Mouse (Mus musculus) retina, postnatal 7 days (tissue): ENCODE measurements around the gene Rassf2.

Experiments
- DNase-seq: peaks from one replicate; pipeline ENCODE4 v3.0.0-alpha.2; 2012; ENCODE audit warnings: low read depth, low spot score

Rassf2 gene

DNA sequence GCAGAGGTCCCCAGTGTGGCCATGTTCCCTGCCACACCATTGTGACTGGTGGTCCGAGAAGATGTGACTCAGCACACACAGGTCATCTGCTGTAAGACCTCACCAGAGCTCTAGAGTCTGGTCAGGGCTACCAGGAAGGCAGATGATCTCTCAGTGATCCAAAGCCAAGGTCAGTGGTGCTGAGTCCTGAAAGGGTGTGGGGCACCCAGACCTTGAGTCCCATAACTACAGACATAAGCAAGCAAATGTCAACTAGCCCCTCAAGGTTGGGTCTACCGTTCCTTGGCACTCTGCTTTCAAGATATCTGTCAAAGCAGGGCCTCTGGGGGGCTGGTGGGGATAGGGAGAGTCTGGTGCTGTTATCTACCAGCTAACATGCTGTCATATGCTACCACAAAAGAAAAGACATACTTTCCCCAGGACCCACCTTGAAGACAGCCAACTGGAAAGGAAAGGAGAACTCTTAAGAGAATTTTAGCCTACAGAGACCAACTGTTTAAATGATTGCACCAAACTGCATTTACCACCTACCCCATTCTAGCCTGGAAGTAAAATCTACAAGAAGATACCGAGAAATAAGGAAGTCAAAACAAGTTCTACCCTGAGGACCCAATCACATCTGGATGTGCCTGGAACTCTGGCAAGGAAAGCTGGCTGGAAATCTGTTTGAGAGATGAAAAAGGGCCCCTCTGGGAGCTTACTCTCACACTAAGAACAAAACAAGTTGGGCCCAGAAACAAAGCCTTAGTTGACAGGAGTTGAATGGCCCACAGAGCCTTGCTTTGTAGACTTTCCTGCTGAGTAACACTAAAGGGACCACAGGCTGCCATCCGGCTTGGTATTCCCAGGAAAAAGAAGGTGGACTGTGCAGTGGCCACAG, 4.8 kb upstream of the Rassf2 start:
- no peak for DNase-seq

DNA sequence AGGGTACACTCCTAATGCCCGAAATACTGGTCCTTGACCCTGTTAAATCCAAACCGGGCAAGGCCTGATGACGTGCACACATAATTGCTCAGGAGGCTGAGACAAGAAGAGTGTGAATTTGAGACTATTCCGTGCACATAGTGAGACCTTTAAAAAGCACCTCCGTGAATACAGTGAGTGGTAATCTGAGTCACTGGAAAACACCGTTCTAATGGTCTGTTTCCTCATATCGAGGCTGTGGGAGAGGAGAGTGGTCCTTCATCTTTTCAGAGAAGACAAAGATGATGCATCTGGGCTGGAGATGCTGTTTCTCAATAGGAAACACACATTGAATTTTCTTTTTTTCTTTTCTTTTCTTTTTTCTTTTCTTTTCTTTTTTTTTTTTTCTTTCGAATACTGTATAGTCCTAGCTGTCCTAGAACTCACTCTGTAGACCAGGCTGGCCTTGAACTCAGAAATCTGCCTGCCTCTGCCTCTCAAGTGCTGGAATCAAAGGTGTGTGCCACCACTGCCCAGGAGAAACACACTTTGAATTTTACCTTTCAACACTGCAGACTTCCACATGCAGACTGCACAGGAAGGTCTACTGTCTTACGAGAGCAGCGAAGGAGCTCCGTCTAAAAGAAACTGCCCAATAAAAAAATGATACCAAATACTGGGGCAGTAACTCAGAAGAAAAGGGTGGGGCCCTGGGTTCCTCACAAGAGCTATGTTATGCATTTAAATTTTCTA, 1.5 kb upstream of the Rassf2 start:
- DNase-seq = no peak

DNA sequence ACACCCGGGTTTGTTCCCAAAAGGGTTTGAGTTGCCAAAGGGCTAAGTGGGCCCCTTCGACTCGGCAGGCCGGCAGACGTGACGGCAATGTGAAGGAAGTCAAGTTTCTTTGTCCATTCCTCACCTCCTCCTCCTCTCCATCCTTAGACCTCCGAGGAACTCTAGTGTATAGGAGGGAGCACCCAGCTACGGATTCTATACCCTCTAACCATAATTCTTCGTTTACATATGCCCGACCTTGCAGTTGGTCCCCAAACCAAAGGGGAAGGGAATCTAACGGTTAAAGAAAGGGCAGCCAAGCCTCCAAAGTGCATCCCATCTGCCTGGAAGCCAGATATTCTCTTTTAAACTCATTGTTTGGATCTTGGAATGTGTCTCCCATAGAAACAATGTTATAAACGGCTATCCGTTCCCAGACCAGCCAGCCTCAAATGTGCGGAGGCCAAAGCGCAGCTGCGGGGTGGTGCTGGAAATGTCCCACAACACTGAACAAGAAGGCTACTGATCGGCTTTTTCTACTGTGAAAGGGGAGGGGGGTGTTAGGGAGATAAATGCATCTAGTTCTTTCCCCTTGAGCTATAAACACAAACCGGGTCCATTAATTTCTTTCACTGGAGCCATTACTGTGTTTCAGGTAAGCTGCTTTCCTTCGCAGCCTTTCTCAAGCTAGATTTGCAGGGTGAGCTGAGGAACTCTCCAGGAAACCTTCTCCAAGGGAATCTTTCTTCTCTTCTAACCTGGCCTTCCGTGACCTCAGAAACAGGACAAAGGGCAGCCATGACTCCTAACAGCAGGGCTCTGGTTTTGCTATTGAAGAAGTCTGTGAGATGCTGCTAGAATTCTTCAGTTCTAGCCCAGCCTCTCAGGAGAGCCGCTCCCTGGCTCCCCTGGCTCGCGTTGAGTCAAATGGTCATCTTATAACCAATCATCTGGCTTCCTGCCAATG, 633 bp upstream of the Rassf2 start:
- no peak for DNase-seq

DNA sequence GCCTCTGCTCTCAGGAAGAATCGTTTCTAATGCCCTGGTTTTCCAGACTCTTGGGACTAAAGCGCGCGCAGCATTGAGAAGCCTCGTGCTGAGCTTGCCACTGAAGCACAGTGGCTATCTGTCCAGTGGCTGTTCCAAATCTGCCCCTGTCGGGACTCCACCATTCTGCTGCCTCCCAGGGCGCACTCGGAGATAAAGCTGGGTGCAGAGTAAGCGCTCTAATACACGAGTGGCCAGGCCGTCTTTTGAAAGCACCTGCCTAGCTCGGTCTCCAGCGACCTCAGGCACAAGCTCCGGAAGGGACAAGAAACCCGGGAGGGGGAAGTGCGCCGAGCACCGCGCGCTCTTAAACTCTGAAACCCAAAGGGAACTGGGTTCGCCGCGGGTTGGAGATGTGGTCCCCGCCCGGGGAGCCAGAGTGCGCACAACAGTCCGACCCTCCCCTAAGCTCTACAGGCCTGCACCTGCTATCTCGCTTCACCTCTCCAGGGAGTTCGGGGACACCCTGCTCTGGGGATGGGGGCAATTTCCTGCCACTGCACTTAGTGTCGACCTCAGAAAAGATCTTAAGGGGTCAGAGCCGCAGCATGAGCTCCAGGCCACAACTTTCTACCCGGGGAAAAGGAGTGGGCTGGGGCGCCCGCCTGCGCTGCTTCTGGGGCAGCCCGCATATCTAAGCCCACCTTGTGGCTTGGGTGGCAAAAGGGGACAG, 1.0 kb downstream of the Rassf2 start:
- DNase-seq = no peak

DNA sequence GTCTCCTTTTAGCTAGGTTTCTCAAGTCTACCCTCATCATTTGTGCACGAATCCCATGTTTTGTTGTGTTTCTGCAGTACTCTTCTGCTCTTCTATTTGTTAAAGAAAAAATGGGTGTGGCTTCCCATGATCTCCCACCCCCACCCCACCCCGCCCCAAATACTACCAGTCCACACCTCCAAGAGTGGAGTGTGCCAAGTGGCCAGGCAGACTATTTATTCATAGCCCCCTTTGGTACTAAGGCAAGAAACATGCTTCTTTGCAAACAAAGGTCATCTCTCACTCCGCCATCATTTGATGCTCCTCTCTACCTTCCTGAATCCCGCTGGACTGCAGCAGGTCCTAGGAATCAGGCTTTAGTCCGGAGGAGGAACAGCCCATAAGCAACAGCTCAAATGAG, 2.0 kb downstream of the Rassf2 start:
- no peak for DNase-seq

DNA sequence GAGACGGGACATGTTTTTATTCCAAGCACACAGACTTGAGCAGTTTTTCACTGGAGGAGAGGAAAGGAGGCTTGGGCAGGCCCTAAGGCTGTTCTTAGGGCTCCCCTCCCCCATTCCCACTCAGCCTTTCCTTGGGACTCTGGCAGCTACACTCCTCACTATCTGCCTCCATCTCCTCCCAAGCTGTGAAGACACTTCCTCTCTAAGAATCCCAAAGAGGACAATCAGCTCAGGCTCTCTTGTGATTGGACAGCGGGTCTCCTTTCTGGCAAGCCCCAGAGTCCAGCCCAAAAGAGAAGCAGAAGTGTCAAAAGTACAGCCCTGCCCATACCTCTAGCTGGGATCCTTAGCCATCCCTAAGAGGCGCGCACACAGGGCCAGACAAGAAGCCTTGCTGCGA, 2.7 kb downstream of the Rassf2 start:
- DNase-seq = no peak

DNA sequence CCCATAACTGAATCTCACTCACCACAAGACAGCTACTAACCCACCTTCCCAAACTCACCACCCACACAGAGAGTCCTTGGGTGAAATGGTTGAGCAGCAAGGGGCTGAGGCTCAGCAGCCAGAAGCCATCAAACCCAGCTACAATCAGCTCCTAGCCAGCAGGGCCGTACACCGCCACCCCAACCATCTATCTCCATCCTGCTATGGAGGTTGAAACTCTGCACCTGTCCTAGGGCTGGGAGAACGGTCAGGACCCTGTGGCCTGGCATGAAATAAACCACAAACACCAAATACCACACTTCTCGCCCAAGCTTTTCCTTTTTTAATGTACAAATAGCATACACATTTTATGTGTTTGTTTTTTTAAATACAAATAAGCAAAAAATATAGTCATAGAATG, 6.0 kb downstream of the Rassf2 start:
- DNase-seq = no peak

DNA sequence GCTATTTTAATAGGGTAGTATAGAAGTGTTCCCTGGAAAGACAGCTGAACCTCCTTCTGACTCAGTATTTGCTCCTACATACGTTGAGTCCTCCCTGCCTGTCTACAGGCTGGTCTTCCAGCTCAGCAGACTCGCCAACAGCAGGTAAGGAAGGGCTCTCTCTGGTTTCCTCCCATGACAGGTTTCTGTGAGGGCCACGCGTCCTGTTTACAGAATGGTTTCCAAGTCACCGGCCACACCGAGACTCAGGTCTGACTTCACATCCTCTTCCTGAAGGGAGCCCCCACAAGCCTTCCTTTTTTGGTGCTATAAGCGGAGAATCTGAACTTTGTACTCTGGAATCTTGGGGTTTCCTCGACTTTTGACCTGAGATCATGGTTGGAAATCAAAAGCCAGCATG, 7.4 kb downstream of the Rassf2 start:
- no peak for DNase-seq

DNA sequence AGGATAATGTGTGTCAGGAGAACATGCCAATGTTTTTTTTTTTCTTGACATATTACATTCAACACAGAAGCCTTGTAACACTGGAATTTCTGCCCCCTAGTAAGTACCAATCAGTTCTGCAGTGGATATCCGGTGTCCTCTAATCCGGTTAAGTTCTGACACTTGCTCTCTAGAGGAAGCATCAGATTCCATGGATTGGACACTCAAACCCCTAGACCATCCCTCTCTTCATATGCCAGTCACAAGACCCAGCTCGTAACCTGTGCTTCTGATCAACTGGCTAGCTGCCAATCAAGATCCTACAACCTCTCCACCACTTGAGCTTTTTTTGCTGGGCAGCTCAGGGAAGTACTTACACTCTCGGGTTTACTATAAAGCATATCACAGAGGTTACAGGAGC, 8.4 kb downstream of the Rassf2 start:
- DNase-seq = no peak

DNA sequence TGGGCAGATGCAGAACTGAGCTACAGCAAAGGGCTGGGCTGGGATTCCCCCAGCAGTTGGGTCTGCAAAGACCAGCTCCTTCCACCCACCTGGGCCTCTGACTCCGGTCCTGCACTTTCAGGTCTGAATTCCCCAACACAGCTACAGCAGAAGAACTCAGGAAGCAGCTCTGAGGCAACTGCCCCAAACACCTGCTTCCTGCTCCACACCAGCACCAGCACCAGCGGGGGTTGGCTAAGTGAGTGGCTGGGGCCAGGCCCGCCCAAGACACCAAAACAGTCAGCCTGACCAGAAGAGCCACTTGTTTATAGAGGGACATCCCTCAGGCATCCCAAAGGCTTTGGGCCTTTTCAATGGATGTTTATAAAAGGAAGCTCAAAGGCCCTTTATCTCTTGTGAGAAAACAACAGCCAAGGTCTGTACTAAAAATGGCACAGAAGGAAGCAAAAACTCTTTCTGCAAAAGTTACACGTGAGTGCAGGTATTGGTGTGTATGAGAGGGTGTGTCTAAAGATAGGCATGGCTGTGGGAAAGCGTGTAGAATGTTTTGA, 9.0 kb downstream of the Rassf2 start:
- DNase-seq = no peak

DNA sequence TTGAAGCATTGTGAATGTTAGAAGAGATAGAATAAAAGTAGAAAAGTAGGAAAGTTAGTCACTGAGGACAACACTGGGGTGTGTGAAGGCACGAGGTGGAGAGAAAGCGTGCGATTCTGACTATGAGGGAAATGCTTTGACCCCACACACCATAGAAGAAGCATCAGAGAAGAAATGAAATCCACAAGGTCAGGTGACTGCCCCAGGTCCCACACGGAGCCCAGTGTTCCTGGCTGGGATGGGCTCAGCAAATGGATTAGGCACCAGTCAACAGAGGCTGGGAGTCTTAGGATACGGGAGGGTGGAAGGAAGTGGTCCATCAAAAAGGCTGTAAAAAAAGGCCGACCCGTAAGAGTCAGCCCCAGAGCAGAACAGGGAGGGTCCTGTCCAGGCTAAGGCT, 9.6 kb downstream of the Rassf2 start:
- no peak for DNase-seq

DNA sequence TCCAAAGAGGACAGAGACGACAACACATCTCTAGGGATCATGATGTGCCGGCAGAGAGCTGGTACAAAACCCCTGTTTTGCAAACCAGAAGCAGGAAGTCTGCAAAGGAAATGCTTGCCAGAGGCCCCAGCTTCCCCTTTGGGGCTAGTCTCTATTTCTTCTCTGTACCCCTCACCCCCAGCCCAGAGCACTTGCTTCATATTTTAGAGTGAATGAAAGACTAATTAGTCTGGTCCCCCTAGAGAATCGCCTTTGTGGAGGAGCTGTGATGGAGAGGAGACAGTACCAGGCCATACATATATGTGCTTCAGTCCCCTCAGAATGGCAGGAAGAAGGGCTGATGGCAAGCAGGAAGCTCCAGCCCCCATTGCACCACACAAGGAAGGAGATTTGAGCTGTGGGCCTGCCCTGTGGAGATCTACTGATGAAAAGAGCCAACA, 10.7 kb downstream of the Rassf2 start:
- no peak for DNase-seq

DNA sequence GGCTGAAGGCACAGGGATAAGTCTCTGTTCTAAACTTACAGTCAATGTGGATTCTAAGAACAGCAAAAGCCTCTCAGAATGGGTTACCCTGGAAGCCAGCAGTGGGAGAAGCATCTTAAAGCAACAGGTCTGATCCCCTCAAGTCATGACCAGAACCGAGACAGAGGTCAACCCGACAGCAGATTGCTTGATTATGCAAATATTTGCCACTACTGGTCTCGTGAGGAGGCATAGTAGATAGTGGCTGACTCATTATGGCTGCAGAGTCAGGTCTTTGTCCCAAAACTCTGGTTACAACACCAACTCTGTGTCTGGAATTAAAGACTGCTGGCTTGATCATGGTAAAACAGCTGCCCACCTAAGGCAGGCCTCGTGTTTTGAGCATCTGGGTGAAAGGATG, 11.9 kb downstream of the Rassf2 start:
- DNase-seq = no peak

DNA sequence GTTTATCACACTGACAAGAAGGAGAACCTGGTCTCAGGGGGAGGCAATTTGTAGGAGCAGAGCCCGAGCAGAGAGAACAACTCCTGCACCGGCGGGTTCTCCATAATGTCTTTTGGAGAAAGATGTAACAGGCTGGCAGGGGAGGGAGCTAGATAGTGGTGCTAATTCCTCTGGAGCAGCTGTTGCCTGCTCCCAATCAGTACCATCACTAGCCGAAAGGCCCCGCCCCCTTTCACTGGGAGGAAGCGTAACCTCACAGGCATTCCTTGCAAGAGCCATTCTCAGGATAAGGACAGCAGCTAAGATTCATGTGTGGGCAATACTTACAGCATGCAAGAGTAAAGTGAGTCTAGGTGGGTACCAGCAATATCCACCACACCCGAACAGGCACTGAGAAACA, 12.4 kb downstream of the Rassf2 start:
- DNase-seq = no peak

DNA sequence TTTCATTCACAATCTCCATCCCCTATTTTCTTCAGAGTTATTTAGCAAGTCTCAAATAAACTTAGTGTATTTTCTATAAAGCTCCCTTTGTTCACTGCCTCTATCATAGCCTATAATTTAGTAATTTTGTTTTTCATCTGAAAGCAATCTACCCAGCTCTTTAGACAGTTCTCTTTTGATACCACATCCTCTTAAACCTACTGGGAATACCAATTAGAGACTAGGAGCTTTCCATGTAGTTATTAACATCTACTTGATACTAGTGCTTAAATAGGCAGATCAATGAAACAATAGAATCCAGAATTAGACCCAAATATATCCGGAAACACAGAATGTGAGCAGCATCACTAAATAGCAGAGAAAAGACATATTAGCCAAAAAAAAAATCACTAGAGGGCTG, 14.0 kb downstream of the Rassf2 start:
- DNase-seq = no peak

DNA sequence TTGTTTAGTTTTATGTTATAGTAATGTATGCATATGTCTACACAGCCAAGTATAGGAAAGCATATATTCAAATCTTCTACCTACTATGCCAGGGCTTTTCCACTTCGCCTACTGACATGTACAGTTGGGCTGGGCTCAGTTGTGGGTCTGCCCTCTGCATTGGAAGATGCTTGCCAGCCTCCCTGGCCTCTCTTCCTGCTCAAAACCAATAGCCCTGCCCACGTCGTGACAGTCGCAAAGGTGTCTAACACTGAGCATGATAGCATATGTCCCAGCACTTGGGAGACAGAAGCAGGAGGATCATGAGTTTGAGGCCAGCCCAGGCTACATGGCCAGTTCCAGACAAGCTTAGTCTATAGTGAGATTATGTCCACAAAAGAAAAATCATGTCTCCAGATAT, 16.9 kb downstream of the Rassf2 start:
- DNase-seq = no peak

DNA sequence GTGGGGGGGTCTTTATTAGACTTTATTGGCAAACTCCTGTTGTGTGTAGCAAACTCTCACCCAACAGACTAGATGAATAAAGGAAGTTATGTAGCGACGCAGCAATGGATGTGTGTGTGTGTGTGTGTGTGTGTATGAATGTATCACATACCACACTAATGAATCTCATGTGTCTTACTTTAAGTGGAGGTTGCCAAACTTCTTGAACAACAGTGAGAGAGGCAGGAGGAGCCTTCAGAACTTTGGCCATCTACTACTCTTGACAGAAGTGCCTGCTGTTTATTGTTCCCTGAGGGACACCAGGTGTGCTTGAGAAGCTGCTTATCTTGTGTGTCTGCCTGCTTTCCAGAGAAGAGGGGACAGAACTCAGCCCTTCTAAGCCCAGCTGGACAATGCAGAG, 19.3 kb downstream of the Rassf2 start:
- no peak for DNase-seq

DNA sequence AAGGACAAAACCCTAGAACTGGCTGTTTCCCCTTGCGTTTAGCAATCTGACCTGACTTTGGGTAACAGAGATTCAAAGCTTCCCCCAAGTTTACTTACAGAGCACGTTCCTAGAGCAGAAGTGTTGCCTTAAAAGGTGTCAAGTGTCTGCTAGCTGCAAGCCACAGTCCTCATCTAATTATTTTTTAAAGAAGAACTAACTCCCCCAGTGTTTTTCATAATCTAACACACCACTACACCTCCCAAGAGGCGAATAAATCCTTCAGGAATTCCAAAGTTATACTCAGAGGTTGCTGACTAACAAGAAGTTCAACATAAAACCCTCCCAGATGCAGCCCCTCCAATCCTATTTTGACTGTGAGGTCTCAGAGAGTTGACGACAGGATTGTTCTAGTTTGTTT, 21.9 kb downstream of the Rassf2 start:
- DNase-seq = no peak

DNA sequence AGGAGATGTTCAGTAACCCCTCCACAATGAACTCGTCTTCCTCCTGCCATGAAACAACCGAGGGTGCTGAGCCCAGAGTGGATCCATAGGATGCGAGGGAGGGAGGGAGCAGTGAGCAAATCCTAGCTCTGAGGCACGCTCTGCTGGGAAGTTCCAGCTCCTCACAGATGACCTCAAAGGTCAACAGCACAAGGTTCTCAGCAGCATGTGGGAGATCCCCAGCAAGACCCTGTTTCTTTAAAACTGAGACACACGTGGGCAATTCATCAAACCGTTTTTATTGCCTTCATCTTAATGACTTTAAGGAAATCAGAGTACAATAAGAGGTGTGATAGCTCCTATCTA, 22.6 kb downstream of the Rassf2 start:
- DNase-seq = no peak

DNA sequence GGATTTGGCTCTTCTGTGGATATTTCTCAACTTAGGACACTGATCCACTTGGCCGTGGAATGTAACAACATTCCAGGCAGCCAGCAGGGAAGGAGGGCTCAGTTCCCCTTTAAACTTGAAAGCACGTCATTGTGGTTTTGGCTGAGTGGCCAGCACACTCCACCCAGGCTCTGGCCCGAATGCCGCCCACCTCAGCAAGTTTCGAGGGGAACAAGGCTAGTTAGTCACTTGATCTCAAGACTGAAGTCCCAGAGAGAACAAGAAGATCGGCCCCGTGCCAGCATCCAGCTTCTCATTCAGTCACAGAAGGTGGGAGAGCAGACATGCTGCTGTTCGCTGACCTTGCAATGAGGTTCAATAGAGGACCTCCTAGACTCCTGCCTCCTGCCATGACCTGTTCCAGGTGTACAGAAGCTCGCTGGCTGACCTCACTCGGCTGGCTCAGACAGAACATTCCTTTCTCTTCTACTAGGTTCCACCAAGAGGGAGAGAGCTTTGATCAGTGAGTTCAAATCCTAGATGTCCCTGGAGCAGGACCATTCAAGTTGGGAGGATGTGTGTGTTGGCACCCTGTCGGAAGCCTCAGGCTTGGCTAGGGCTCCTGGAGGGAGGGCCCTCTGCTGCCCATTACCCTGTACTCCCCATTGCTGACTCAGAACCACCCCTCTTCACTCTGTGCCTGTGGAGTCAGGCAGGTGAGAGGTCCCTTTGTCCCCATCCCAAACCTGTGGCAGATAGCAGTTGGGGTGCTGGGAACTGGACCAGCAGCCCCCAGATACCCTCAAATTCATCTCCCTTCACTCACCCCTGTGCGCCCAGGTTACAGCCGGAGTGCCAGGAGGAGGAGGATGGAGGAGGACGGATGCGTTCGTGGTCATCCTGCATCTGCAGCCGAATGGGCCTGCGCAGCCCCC, 23.2 kb downstream of the Rassf2 start:
- no peak for DNase-seq
